9 mouse cellular contexts compared by ENCODE assay signal in genomic region chr9:83487771-83488470, GRCm38 (mm10). TPM values are rescaled to one million over a fixed set of nuclear protein-coding genes. Genes with fewer than 3 reads are reported as not detected.
DNase-seq lines count a peak whose midpoint lies in the region; ATAC-seq lines count a peak whose summit lies in the region.
"Had no signal": no experiment of that assay in that cellular context is flagged by ENCODE, and none has a peak within 500 bp of the region (broad histone marks: within the 10 kb centered on the region; RNA-seq: fewer than 3 reads in every experiment).

No protein-coding gene starts in this region.

- DNase-seq in MN1 (ENCODE audit: low spot score): peak; percentile 28
- peak; percentile 61 for DNase-seq in brain, embryonic 18.5 days (ENCODE audit: low read depth, low spot score)
- peak; percentile 15 to 20 for DNase-seq in frontal cortex, postnatal 14 days (ENCODE audit: low spot score in 2 of 2)
- peak; percentile 42 to 56 for DNase-seq in left cerebral cortex, postnatal 14 days (ENCODE audit: low spot score in 2 of 2)
- DNase-seq in gastrocnemius, postnatal 4 days (ENCODE audit: low spot score in 2 of 2): no peak
- no peak for DNase-seq in yolk sac, embryonic 10.5 days (ENCODE audit: low spot score)
- DNase-seq in adrenal gland, adult (ENCODE audit: inconsistent age in 2 of 2, low spot score in 1 of 2): no peak

- ATAC-seq in granulocyte monocyte progenitor cell, adult 5-6 weeks (replicated peaks; ENCODE audit: poor library complexity, severe bottlenecking): no peak
- ATAC-seq: Patski had no signal

- intact Hi-C loops in left cerebral cortex, postnatal 14 days (cut with DNase I): loop anchor here (5.0 kb wide), 2 partner anchors 109 to 124 kb away; no protein-coding TSS in a partner anchor

RNA-seq across cellular contexts. Expression of gene Lca5, which starts 47.0 kb away (rescaled TPM):
- total RNA-seq in left cerebral cortex, postnatal 14 days (2021): 10 to 100 TPM; 10.0 to 12.0 TPM
- 10 to 100 TPM in 1 of 2 experiments, 1 to 10 TPM in 1; 9.8 to 12.5 TPM for total RNA-seq in gastrocnemius, postnatal 4 days (2021)
- total RNA-seq in granulocyte monocyte progenitor cell, adult 5-6 weeks (2014; fragmentation: Nextera tagmentation): 6.3 TPM in 1 of 2 replicates, not detected in the other
- total RNA-seq in granulocyte monocyte progenitor cell, adult 5-6 weeks (2017): 0.43 and 0.82 TPM in 2 replicates

Comparison
In these comparisons a context has a peak if more than half of its experiments do, and no peak if none do; other contexts are left out.
1. DNase-seq: peak in MN1 (single experiment), brain, embryonic 18.5 days (single experiment), frontal cortex, postnatal 14 days (2 of 2) and left cerebral cortex, postnatal 14 days (2 of 2); none in gastrocnemius, postnatal 4 days (0 of 2), yolk sac, embryonic 10.5 days (single experiment) and adrenal gland, adult (0 of 2).